Mouse (Mus musculus) kidney, adult 2 months (tissue): ENCODE results near the gene Oxct2a.

Experiments
- CTCF ChIP-seq: fragments of 200-500 bp; conservative IDR thresholded peaks from 2 replicates; pipeline ENCODE4 v1.5.1; 2011; ENCODE audit warnings: low read depth, mild to moderate bottlenecking, control low read depth, low read length, moderate library complexity, mixed read lengths; ENCODE audit not compliant: insufficient read depth, insufficient read length
- POLR2A ChIP-seq: fragments of 200-500 bp; IDR thresholded peaks from one replicate; pipeline ENCODE4 v1.6.1; 2011; ENCODE audit warnings: low read depth, low read length, control low read depth

- TF ChIP-seq CTCF (no peak), POLR2A (no peak)
These were observed 30.4 kb downstream of the Oxct2a start for GRCm38 (mm10) chr4:123292989-123293388.
